Mouse (Mus musculus) embryonic facial prominence, embryonic 11.5 days (tissue): ENCODE measurements around the gene Fam151b. TPM values are rescaled to one million over a fixed set of nuclear protein-coding genes. Genes with fewer than 3 reads are reported as not detected.
A peak's percentile ranks its signal among the peaks of the same experiment; 100 is the strongest.

Experiments used
- ATAC-seq: fragments of 200-750 bp; cut with Nextera tagmentation; replicated peaks from 2 replicates; pipeline ENCODE4 v1.8.0; 2017; ENCODE audit warnings: low read depth; ENCODE audit not compliant: insufficient number of reproducible peaks, low FRiP score, low TSS enrichment
- DNase-seq: peaks from one replicate; pipeline ENCODE4 v3.0.0-alpha.2; 2015; ENCODE audit warnings: low spot score
- H3K27ac ChIP-seq: fragments of 300-500 bp; sonication (generic); replicated peaks from 2 replicates; pipeline ENCODE4 v1.5.1; 2014; ENCODE audit warnings: mild to moderate bottlenecking, low read depth, low read length, control low read depth
- H3K27me3 ChIP-seq: fragments of 300-500 bp; sonication (generic); 2 replicates; pipeline ENCODE4 v1.6.1; 2014; ENCODE audit warnings: mild to moderate bottlenecking, low read length, moderate library complexity, mixed read lengths; ENCODE audit not compliant: control insufficient read depth, insufficient read depth
- H3K36me3 ChIP-seq: fragments of 300-500 bp; sonication (generic); replicated peaks from 2 replicates; pipeline ENCODE4 v1.6.1; 2014; ENCODE audit warnings: low read depth, mild to moderate bottlenecking, low read length, moderate library complexity, mixed read lengths; ENCODE audit not compliant: control insufficient read depth, insufficient read depth
- H3K4me1 ChIP-seq: fragments of 300-500 bp; sonication (generic); 2 replicates; pipeline ENCODE4 v1.6.1; 2014; ENCODE audit warnings: low read length, mixed read lengths; ENCODE audit not compliant: control insufficient read depth, insufficient read depth
- H3K4me2 ChIP-seq: fragments of 300-500 bp; sonication (generic); 2 replicates; pipeline ENCODE4 v1.6.1; 2014; ENCODE audit warnings: low read depth, mild to moderate bottlenecking, control low read depth, low read length, moderate library complexity
- H3K4me3 ChIP-seq: fragments of 300-500 bp; sonication (generic); 2 replicates; pipeline ENCODE4 v1.5.1; 2014; ENCODE audit warnings: low read depth, low read length, control low read depth
- H3K9ac ChIP-seq: fragments of 300-500 bp; sonication (generic); replicated peaks from 2 replicates; pipeline ENCODE4 v1.6.1; 2014; ENCODE audit warnings: mild to moderate bottlenecking, control low read depth, low read length
- H3K9me3 ChIP-seq: fragments of 300-500 bp; sonication (generic); replicated peaks from 2 replicates; pipeline ENCODE4 v1.6.1; 2016; ENCODE audit warnings: mild to moderate bottlenecking, low read length, inconsistent platforms, mixed read lengths; ENCODE audit not compliant: control insufficient read depth
- WGBS: fragments of 180-500 bp; shearing (Covaris S2); extraction: QIAGEN DNeasy Blood & Tissue Kit; methylation state at CpG from one replicate; pipeline ENCODE4 v1.1.7; 2014; 5-methylcytosine and 5-hydroxymethylcytosine counted together
- polyA plus RNA-seq: library from polyadenylated mRNA; unstranded; fragments of >200 nt; fragmentation: Nextera tagmentation; extraction: Ambion mirVana; gene quantifications from 2 replicates; pipeline ENCODE4 v1.2.1, GENCODE M21; 2014

Gene Fam151b
- polyA plus RNA-seq, 1 experiment from 2014 or later, result not detected

DNA sequence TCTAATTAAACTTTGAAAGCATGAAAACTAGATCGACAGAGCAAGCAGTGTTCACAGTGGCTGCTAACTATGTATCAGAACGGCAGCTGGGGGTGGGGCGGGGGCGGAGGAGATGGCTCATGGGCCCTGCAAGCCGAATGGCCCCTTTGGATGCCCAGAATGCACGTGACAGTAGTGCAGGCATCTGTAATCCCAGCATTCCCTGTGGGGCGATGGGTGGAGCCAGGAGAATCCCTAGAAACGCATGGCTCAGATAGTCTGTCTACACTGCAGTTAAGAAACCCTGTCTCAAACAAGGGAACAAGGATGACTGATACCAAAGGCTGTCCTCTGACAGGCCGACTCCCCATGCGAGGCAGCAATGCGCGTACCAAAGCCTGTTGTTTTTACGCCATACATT lies 43.5 kb downstream of the Fam151b start:
- H3K36me3 ChIP-seq, result no peaks in the 10 kb centered on the region
- H3K4me3 ChIP-seq, result no peak overlapping the region
- H3K4me2 ChIP-seq, result no peak overlapping the region
- H3K4me1 ChIP-seq, result no peaks in the 10 kb centered on the region
- no peak overlapping the region for H3K9ac ChIP-seq
- H3K27me3 ChIP-seq, result no peaks in the 10 kb centered on the region
- ATAC-seq (no peak), DNase-seq (no peak)
- H3K27ac ChIP-seq, result no peak overlapping the region
- no peaks in the 10 kb centered on the region for H3K9me3 ChIP-seq
- WGBS, result 76% methylated on average over 13 of the region's 13 CpGs

DNA sequence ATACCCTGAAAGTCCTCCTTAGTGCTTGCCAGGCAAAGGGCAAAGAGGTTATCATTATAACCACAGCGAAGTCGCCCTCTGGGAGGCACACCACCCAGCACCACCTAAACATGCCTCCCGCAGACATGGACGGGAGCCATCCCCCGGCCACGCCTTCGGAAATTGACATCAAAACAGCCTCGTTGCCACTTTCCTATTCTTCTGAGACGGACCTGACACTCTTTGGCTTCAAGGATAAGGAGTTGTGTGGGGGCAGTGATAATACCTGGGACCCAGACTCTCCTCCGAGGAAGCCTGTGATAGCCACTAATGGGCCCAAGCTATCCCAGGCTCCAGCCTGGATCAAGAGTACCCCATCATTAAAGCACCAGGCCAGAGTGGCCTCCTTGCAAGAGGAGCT lies 45.2 kb downstream of the Fam151b start:
- WGBS, result 88% methylated on average over 10 of the region's 10 CpGs
- no peak overlapping the region for H3K9ac ChIP-seq

DNA sequence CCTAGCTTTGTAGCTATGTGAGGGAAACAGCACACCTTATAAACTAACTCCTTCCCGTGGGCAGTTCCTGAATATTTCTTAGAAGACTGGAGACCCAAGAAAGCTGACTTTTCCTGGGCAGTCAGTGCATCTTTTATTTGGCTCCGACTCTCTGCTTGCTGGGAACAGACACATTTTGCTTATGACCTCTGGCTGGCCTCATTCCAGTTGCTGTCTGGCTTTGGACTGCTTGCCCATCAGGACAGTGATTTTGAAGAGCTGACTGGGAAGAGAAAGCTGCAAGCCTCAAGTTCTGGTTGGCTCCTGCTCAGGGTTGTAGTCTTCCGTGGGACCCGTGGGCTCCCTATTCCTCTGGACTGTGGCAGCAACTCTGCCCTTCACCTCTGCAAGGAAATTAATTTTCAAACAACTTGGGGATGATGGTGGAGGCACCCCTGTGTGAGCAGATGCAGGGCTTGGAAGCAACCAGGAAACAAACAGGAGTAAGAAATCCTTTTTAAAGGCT lies 56.4 kb downstream of the Fam151b start:
- no peak for DNase-seq
- H3K4me3 ChIP-seq, result no peak overlapping the region
- WGBS, result 44% methylated on average over 4 of the region's 4 CpGs
- H3K9ac ChIP-seq, result no peak overlapping the region
- peaks cover 31% of the 10 kb centered on the region for H3K27me3 ChIP-seq
- no peaks in the 10 kb centered on the region for H3K9me3 ChIP-seq
- H3K36me3 ChIP-seq, result no peaks in the 10 kb centered on the region
- no peak for ATAC-seq
- no peak overlapping the region for H3K27ac ChIP-seq
- H3K4me2 ChIP-seq, result no peak overlapping the region
- peaks cover 3% of the 10 kb centered on the region; the same call in 1 of the 2 replicates for H3K4me1 ChIP-seq

More for the DNA sequence above, 45.2 kb downstream of the Fam151b start:
- Histone ChIP-seq H3K4me1 (no peaks in the 10 kb centered on the region), H3K4me3 (no peak overlapping the region), H3K27me3 (no peaks in the 10 kb centered on the region), H3K9me3 (no peaks in the 10 kb centered on the region), H3K4me2 (no peak overlapping the region), H3K36me3 (no peaks in the 10 kb centered on the region), H3K27ac (no peak overlapping the region)
- DNase-seq (no peak), ATAC-seq (no peak)

DNA sequence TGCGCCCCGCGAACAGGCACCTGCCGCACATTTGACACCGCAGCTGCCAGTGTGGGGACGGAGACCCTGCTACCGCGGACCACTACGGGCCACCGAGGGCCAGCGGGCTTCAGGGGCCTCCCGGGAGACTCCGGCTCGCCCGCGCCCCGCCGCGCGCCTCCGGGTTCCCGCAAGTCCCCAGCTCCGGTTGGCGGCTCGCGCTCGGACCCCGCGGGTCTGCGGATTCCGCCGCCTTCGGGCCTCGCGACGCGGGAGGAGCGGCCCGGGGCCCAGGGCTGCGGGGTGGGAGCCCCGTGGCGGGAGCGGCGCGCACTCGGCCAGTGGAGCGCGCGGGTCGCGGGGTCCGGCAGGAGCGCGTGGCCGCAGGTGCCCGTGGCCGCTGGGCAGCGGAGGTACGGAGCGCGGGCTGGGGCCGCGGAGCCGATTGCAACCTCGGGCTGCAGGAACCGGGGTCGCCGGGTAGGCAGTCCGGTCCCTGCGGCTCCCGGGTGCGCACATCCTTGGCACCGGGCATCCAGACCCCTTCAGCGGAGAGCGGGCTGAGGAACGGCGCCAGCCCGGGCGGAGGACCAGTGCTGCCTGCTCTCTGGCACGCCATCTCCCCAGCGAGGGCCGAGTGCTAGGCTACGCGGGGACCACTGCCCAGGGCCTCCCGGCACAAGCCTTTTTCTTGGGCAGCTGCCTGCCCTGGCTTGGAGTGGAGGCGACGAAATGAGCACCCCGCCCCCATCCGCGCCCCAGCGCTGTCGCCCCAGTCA lies 57.3 kb downstream of the Fam151b start:
- WGBS, result under 1% methylated on average over 87 of the region's 92 CpGs
- Histone ChIP-seq H3K4me3 (peak overlapping the region; percentile 64), H3K9ac (peak overlapping the region; percentile 51), H3K9me3 (no peaks in the 10 kb centered on the region), H3K27ac (no peak overlapping the region), H3K36me3 (no peaks in the 10 kb centered on the region), H3K4me2 (peak overlapping the region; percentile 99), H3K4me1 (peaks cover 3% of the 10 kb centered on the region; the same call in 1 of the 2 replicates), H3K27me3 (peaks cover 31% of the 10 kb centered on the region)
- ATAC-seq, result peak; percentile 43; the same call in 1 of the 2 replicates
- peak; percentile 3 for DNase-seq

DNA sequence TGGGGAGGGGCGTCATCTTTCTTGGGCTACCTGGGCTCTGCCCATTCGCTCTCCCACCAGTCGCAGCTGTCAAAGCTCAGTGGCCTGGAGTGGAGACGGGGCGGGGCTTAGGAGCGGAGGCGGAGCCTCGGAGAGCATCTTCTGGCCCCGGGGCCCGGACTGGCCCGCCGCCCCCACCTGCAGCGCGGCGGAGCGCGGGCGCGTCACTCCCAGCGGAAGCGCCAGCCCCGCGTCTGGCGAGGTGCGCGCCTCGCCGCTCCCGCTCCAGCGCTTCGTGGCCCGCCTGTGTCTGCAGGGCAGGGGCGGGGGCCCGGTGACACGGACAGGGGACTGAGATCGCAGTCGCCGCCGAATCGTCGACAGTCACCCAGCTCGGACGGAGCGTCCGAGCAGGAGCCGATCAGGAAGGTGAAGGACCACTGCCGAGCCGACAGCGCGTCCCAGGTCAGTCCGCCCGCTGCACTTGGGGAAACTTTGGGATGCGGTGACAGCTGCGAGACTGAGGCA lies 58.0 kb downstream of the Fam151b start, which contains the start of gene Ankrd34b:
TSS of gene Ankrd34b (plus strand) at position 139 of the 507 bp plus-strand sequence.
- Histone ChIP-seq H3K36me3 (no peaks in the 10 kb centered on the region), H3K4me1 (peaks cover 3% of the 10 kb centered on the region; the same call in 1 of the 2 replicates), H3K4me3 (peak within 1 kb of the TSS; percentile 64), H3K9ac (peak within 1 kb of the TSS; percentile 51), H3K4me2 (peak within 1 kb of the TSS; percentile 99), H3K27me3 (peaks cover 31% of the 10 kb centered on the region), H3K9me3 (no peaks in the 10 kb centered on the region), H3K27ac (no peak within 1 kb of the TSS)
- ATAC-seq (peak; percentile 62; the same call in 1 of the 2 replicates), DNase-seq (peak; percentile 59)
- under 1% methylated on average over 54 of the region's 54 CpGs for WGBS

DNA sequence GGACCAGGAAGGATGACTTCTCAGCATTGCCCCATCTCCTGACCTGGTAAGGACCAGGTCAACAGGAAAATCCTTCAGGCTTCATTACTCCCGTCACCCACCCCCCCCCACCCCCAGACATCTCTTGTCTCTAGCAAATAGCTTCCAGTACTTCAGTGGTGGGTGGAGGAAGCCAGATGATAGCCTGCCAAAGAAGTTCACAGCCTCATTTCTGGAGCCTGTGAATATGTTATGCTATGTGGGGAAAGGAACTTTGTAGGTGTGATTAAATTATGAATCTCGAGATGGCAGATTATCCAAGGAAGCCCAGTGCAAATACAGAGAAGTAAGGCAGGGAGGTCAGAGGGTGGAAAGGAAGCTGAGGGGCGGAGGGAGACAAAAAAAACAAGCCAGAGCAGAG lies 60.1 kb downstream of the Fam151b start:
- Histone ChIP-seq H3K27me3 (peaks cover 31% of the 10 kb centered on the region), H3K4me1 (peaks cover 3% of the 10 kb centered on the region; the same call in 1 of the 2 replicates), H3K4me2 (no peak overlapping the region), H3K36me3 (no peaks in the 10 kb centered on the region), H3K4me3 (no peak overlapping the region), H3K27ac (no peak overlapping the region), H3K9me3 (no peaks in the 10 kb centered on the region), H3K9ac (no peak overlapping the region)
- DNase-seq, result no peak
- 48% methylated on average over 3 of the region's 3 CpGs for WGBS
- no peak for ATAC-seq

DNA sequence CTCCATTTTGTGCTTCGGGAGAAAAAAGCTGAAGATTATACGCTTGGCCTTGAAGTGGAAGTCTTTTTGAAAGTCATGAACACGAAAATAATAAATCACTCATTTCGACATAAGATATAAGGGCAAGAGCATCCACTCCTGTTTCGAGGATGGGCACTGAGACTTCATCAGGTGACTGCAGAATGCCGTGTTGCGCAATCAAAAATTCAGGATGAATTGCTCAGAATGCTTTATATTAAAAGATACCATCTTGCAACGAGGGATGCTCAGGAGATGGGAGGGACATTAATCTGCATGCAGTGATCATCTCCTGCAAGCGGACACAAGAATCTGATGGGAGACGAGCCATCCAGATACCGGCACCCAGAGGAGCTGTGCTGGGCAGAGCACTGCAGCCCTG lies 64.2 kb downstream of the Fam151b start:
- H3K4me1 ChIP-seq, result no peaks in the 10 kb centered on the region
- H3K4me3 ChIP-seq, result no peak overlapping the region
- 87% methylated on average over 11 of the region's 11 CpGs for WGBS
- DNase-seq (no peak), ATAC-seq (no peak)
- H3K36me3 ChIP-seq, result no peaks in the 10 kb centered on the region
- no peak overlapping the region for H3K27ac ChIP-seq
- H3K9me3 ChIP-seq, result no peaks in the 10 kb centered on the region
- no peak overlapping the region for H3K9ac ChIP-seq
- 0 out of 2 replicates have a peak, but pooled peaks cover under 1% of the 10 kb centered on the region for H3K27me3 ChIP-seq
- H3K4me2 ChIP-seq, result no peak overlapping the region

DNA sequence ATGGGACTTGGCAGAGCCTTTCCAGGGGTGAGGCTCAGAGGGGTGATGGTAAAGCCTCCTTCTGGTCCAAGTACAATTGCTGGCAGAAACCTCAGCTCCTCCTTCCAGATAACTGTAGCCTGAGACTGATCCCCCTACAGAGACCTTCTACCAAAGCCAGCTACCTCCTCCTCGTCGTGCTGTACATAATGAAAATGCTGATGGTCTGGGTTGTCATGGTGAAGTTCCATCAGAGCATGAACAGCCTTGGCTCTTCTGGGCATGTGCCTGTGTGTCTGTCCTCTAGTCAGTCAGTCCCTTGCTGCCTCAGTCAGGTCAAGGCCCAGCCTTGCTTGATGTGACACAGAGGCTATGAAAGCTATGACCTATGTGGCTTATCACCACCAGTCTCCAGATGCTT lies 73.3 kb downstream of the Fam151b start:
- no peak for DNase-seq
- 78% methylated on average over 2 of the region's 2 CpGs for WGBS

More for the DNA sequence above, 73.3 kb downstream of the Fam151b start:
- H3K4me1 ChIP-seq, result no peaks in the 10 kb centered on the region
- H3K27me3 ChIP-seq, result no peaks in the 10 kb centered on the region
- H3K4me3 ChIP-seq, result no peak overlapping the region
- H3K4me2 ChIP-seq, result no peak overlapping the region
- H3K27ac ChIP-seq, result no peak overlapping the region
- ATAC-seq, result no peak
- H3K9ac ChIP-seq, result no peak overlapping the region
- no peaks in the 10 kb centered on the region for H3K9me3 ChIP-seq
- no peaks in the 10 kb centered on the region for H3K36me3 ChIP-seq
